ENCODE assay signal across 8 mouse cellular contexts in the genomic region with DNA sequence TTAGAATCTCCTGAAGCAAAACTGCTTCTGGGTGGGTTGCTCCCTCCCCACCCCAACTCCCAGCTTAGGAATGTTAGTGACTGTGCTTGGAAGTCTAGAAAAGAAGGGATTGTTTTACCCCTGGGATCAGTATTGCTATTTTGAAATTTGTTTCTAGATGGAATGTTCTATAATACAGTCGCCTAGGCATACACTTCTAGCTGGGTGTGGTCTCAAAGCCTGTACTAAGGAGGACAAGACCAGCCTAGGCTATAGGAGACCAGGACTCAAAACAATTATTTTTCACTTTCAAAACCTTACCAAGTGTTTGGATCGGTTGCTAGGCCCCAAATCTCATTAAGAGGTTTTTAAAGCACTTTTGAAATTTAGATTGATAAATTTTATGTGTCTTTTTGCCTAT. TPM values are rescaled to one million over a fixed set of nuclear protein-coding genes. Genes with fewer than 3 reads are reported as not detected.
DNase-seq lines count a peak whose midpoint lies in the region; ATAC-seq and TF ChIP-seq lines count a peak whose summit lies in the region.

No protein-coding gene starts in this region.

- no peak for TF ChIP-seq POLR2A in bone marrow macrophage, adult 2 months (IDR thresholded peaks at IDR 0.05; ENCODE audit: borderline replicate concordance, low read depth, low read length)

- no peak for TF ChIP-seq CTCF in bone marrow macrophage, adult 2 months (IDR thresholded peaks at IDR 0.05; ENCODE audit: low read depth, low read length)

- no peaks in the 10 kb centered on the region for H3K27me3 ChIP-seq in hindbrain, embryonic 12.5 days
- no peaks in the 10 kb centered on the region for H3K27me3 ChIP-seq in midbrain, embryonic 13.5 days

- no peak overlapping the region for H3K27ac ChIP-seq in bone marrow macrophage, adult 2 months (ENCODE audit: insufficient read depth, low read depth, low read length)
- peak overlapping the region; percentile 52; the same call in 1 of the 2 replicates for H3K27ac ChIP-seq in hindbrain, embryonic 12.5 days
- H3K27ac ChIP-seq in midbrain, embryonic 13.5 days, result no peak overlapping the region

- H3K9me3 ChIP-seq in hindbrain, embryonic 12.5 days (replicated peaks), result no peaks in the 10 kb centered on the region
- H3K9me3 ChIP-seq in midbrain, embryonic 13.5 days, result no peaks in the 10 kb centered on the region

- H3K9ac ChIP-seq in hindbrain, embryonic 12.5 days, result peak overlapping the region; percentile 45
- H3K9ac ChIP-seq in midbrain, embryonic 13.5 days (replicated peaks), result peak overlapping the region; percentile 55

- DNase-seq in kidney, adult 9 months, result peak; percentile 20
- DNase-seq in kidney, adult 8-10 months, result no peak
- no peak for DNase-seq in right cerebral cortex, postnatal 25 days
- DNase-seq in left cerebral cortex, adult 11 months (ENCODE audit: low spot score), result no peak
- DNase-seq in cerebellum, postnatal 36 days, result no peak

- 63% methylated on average over 2 of the region's 2 CpGs for WGBS in hindbrain, embryonic 12.5 days
- WGBS in midbrain, embryonic 13.5 days, result 67% methylated on average over 2 of the region's 2 CpGs

- H3K4me2 ChIP-seq in hindbrain, embryonic 12.5 days (replicated peaks), result peak overlapping the region; percentile 50
- H3K4me2 ChIP-seq in midbrain, embryonic 13.5 days (replicated peaks), result peak overlapping the region; percentile 52

- peak overlapping the region; percentile 51; the same call in 1 of the 2 replicates for H3K4me3 ChIP-seq in bone marrow macrophage, adult 2 months (ENCODE audit: insufficient read depth, low read length)
- H3K4me3 ChIP-seq in hindbrain, embryonic 12.5 days, result peak overlapping the region; percentile 82
- H3K4me3 ChIP-seq in midbrain, embryonic 13.5 days (replicated peaks), result peak overlapping the region; percentile 85

- H3K36me3 ChIP-seq in hindbrain, embryonic 12.5 days, result peaks cover 8% of the 10 kb centered on the region; the same call in 1 of the 2 replicates
- no peaks in the 10 kb centered on the region for H3K36me3 ChIP-seq in midbrain, embryonic 13.5 days

- peak; percentile 51 for ATAC-seq in hindbrain, embryonic 12.5 days (ENCODE audit: low FRiP score)
- ATAC-seq in midbrain, embryonic 13.5 days, result peak; percentile 29

- H3K4me1 ChIP-seq in bone marrow macrophage, adult 2 months (ENCODE audit: control insufficient read depth, insufficient read depth, low read length), result peaks cover 16% of the 10 kb centered on the region
- peaks cover 12% of the 10 kb centered on the region for H3K4me1 ChIP-seq in hindbrain, embryonic 12.5 days
- peaks cover 28% of the 10 kb centered on the region for H3K4me1 ChIP-seq in midbrain, embryonic 13.5 days (replicated peaks)

RNA-seq across cellular contexts. Expression of a gene that starts 0.6 kb away (rescaled TPM):
- polyA plus RNA-seq in bone marrow macrophage, adult 2 months (2012; ENCODE audit: insufficient read depth, insufficient read length, missing spikeins), result 20.5 and 26.0 TPM in 2 replicates
- polyA plus RNA-seq in hindbrain, embryonic 12.5 days (2016; fragmentation: Nextera tagmentation; extraction: Ambion mirVana), result 46.8 and 48.1 TPM in 2 replicates
- polyA plus RNA-seq in midbrain, embryonic 13.5 days (2015; fragmentation: Nextera tagmentation; extraction: Ambion mirVana), result 33.1 and 33.2 TPM in 2 replicates

RNA-seq across cellular contexts. Expression of a gene that starts 28.5 kb away (rescaled TPM):
- polyA plus RNA-seq in bone marrow macrophage, adult 2 months (2012; ENCODE audit: insufficient read depth, insufficient read length, missing spikeins), result 126 and 137 TPM in 2 replicates
- polyA plus RNA-seq in hindbrain, embryonic 12.5 days (2016; fragmentation: Nextera tagmentation; extraction: Ambion mirVana), result 5.1 and 5.6 TPM in 2 replicates
- 4.8 and 5.1 TPM in 2 replicates for polyA plus RNA-seq in midbrain, embryonic 13.5 days (2015; fragmentation: Nextera tagmentation; extraction: Ambion mirVana)

Comparison
In these comparisons a context has a peak if more than half of its experiments do, and no peak if none do; other contexts are left out.
1. RNA of a gene that starts 28.5 kb away (polyA plus RNA-seq): 126 to 137 TPM in bone marrow macrophage, adult 2 months; 5.1 to 5.6 TPM in hindbrain, embryonic 12.5 days and 4.8 to 5.1 TPM in midbrain, embryonic 13.5 days; every median in the first group is over 10 times any median in the second.
2. Peak in every context shown above with its lines, with median percentiles within 50 percentile points of each other: H3K4me3 ChIP-seq.